Mouse (Mus musculus) forebrain, embryonic 10.5 days (tissue): ENCODE data around the gene Scrg1. TPM values are rescaled to one million over a fixed set of nuclear protein-coding genes. Genes with fewer than 3 reads are reported as not detected.

Experiments
- DNase-seq: peaks from one replicate; pipeline ENCODE4 v3.0.0-alpha.2; 2017; ENCODE audit warnings: low spot score; ENCODE audit errors: extremely low spot score
- H3K27ac ChIP-seq: fragments of 300-500 bp; sonication (generic); 2 replicates; pipeline ENCODE4 v1.5.1; 2016; ENCODE audit warnings: mild to moderate bottlenecking
- H3K27me3 ChIP-seq: fragments of 300-500 bp; sonication (generic); 2 replicates; pipeline ENCODE4 v1.6.1; 2016; ENCODE audit warnings: mild to moderate bottlenecking; ENCODE audit not compliant: poor library complexity, severe bottlenecking
- H3K36me3 ChIP-seq: fragments of 300-500 bp; sonication (generic); replicated peaks from 2 replicates; pipeline ENCODE4 v1.6.1; 2016; ENCODE audit warnings: mild to moderate bottlenecking, moderate library complexity
- H3K4me1 ChIP-seq: fragments of 300-500 bp; sonication (generic); 2 replicates; pipeline ENCODE4 v1.6.1; 2016
- H3K4me3 ChIP-seq: fragments of 300-500 bp; sonication (generic); 2 replicates; pipeline ENCODE4 v1.5.1; 2016; ENCODE audit warnings: mild to moderate bottlenecking, moderate library complexity
- H3K9me3 ChIP-seq: fragments of 300-500 bp; sonication (generic); 2 replicates; pipeline ENCODE4 v1.6.1; 2016; ENCODE audit warnings: mild to moderate bottlenecking, moderate library complexity
- WGBS: fragments of 180-500 bp; shearing (Covaris S2); methylation state at CpG from one replicate; pipeline ENCODE4 v1.1.7; 2016; 5-methylcytosine and 5-hydroxymethylcytosine counted together
- polyA plus RNA-seq: library from polyadenylated mRNA; unstranded; fragments of >200 nt; fragmentation: Nextera tagmentation; extraction: Ambion mirVana; gene quantifications from 2 replicates; pipeline ENCODE4 v1.2.1, GENCODE M21; 2016

Scrg1 gene
- polyA plus RNA-seq, 1 experiment from 2014 or later: not detected

GRCm38 (mm10) chr8:57520186-57520786 is 64.6 kb downstream of the Scrg1 start:
- no peak overlapping the region for H3K27ac ChIP-seq
- DNase-seq: no peak
- no peaks in the 10 kb centered on the region for H3K27me3 ChIP-seq
- H3K4me3 ChIP-seq: no peak overlapping the region
- peaks cover 53% of the 10 kb centered on the region for H3K36me3 ChIP-seq
- H3K4me1 ChIP-seq: no peaks in the 10 kb centered on the region
- H3K9me3 ChIP-seq: no peaks in the 10 kb centered on the region
- 91% methylated on average over 12 of the region's 12 CpGs for WGBS

Other genes with a start within 250 kb of the Scrg1 start
- not detected in 2 replicates for gene Hand2, start 134.9 kb upstream of the Scrg1 start, polyA plus RNA-seq
- gene Sap30, start 31.9 kb downstream of the Scrg1 start, polyA plus RNA-seq: 83.3 and 91.6 TPM in 2 replicates
- 671 and 721 TPM in 2 replicates for gene Hmgb2, start 56.0 kb downstream of the Scrg1 start, polyA plus RNA-seq
- 24.2 and 25.9 TPM in 2 replicates for gene Galnt7, start 197.1 kb downstream of the Scrg1 start, polyA plus RNA-seq